Mouse (Mus musculus): ENCODE measurements at regions not wholly inside any gene's neighbourhood (a gene's known extent, or its start where the extent isn't known, plus 50 kb on each side); places are given as distances from the start of the nearest gene placed in this dataset.

GRCm38 (mm10) chr4:135002091-135002925, 71.6 kb downstream of the Syf2 start:
- no peak for TF ChIP-seq EP300 (IDR thresholded peaks at IDR 0.05; ENCODE audit: low read depth)
- TF ChIP-seq CTCF (IDR thresholded peaks at IDR 0.05; ENCODE audit: low read depth) = no peak

Data from liver, embryonic 14.5 days (tissue).